Mouse (Mus musculus) olfactory bulb, adult 2 months (tissue): ENCODE results near the gene Zcchc24. TPM values are rescaled to one million over a fixed set of nuclear protein-coding genes. Genes with fewer than 3 reads are reported as not detected.

Source experiments
- H3K27ac ChIP-seq: fragments of 200-500 bp; 2 replicates; pipeline ENCODE4 v1.5.1; 2012; ENCODE audit warnings: low read depth, low read length; ENCODE audit not compliant: insufficient read depth
- H3K4me1 ChIP-seq: fragments of 200-500 bp; 2 replicates; pipeline ENCODE4 v1.6.1; 2012; ENCODE audit warnings: low read length; ENCODE audit not compliant: control insufficient read depth, insufficient read depth
- H3K4me3 ChIP-seq: fragments of 200-500 bp; 2 replicates; pipeline ENCODE4 v1.5.1; 2012; ENCODE audit warnings: mild to moderate bottlenecking, low read depth, low read length, moderate library complexity; ENCODE audit not compliant: insufficient read depth
- CTCF ChIP-seq: fragments of 200-500 bp; IDR thresholded peaks from 2 replicates; pipeline ENCODE4 v1.5.1; 2012; ENCODE audit warnings: low read depth, mild to moderate bottlenecking, low read length, moderate library complexity; ENCODE audit not compliant: insufficient read depth
- POLR2A ChIP-seq: fragments of 200-500 bp; IDR thresholded peaks from 2 replicates; pipeline ENCODE4 v1.6.1; 2012; ENCODE audit warnings: mild to moderate bottlenecking, low read depth, low read length, moderate library complexity; ENCODE audit not compliant: insufficient read depth
- WGBS: fragments of 180-500 bp; shearing (Covaris S2); methylation state at CpG from one replicate; pipeline ENCODE4 v1.1.7; 2018; 5-methylcytosine and 5-hydroxymethylcytosine counted together
- polyA plus RNA-seq: library from polyadenylated mRNA; stranded (reverse); fragments of >200 nt; gene quantifications from 2 replicates; pipeline ENCODE4 v1.2.4, GENCODE M21; 2012; ENCODE audit warnings: low replicate concordance; ENCODE audit not compliant: missing spikeins, insufficient read depth, insufficient read length

Zcchc24 gene
- polyA plus RNA-seq, 1 experiment: not detected

- WGBS: 69% methylated on average over 4 of the region's 4 CpGs
- H3K27ac ChIP-seq: peak overlapping the region; percentile 27; the same call in 1 of the 2 replicates
These were observed 2.4 kb downstream of the Zcchc24 start for GRCm38 (mm10) chr14:25766441-25766840.

GRCm38 (mm10) chr14:25765921-25766320, 2.9 kb downstream of the Zcchc24 start:
- 35% methylated on average over 8 of the region's 8 CpGs for WGBS
- Histone ChIP-seq H3K27ac (peak overlapping the region; percentile 27; the same call in 1 of the 2 replicates), H3K4me3 (no peak overlapping the region), H3K4me1 (peaks cover 33% of the 10 kb centered on the region)
- TF ChIP-seq CTCF: no peak
- no peak for TF ChIP-seq POLR2A

More at GRCm38 (mm10) chr14:25766441-25766840, 2.4 kb downstream of the Zcchc24 start:
- TF ChIP-seq POLR2A: no peak
- no peak for TF ChIP-seq CTCF
- H3K4me3 ChIP-seq: peak overlapping the region; percentile 11; the same call in 1 of the 2 replicates
- H3K4me1 ChIP-seq: peaks cover 33% of the 10 kb centered on the region

- TF ChIP-seq POLR2A (no peak), CTCF (no peak)
- no peak overlapping the region for H3K4me3 ChIP-seq
- H3K27ac ChIP-seq: no peak overlapping the region
- WGBS: 73% methylated on average over 12 of the region's 12 CpGs
- peaks cover 37% of the 10 kb centered on the region for H3K4me1 ChIP-seq
These were observed 3.7 kb downstream of the Zcchc24 start for GRCm38 (mm10) chr14:25765146-25765545.

- Histone ChIP-seq H3K4me1 (peaks cover 38% of the 10 kb centered on the region), H3K4me3 (no peak overlapping the region), H3K27ac (no peak overlapping the region)
- WGBS: 88% methylated on average over 5 of the region's 5 CpGs
- TF ChIP-seq CTCF (no peak), POLR2A (no peak)
These were observed 7.7 kb downstream of the Zcchc24 start for GRCm38 (mm10) chr14:25761184-25761583.

GRCm38 (mm10) chr14:25759981-25760537, 8.8 kb downstream of the Zcchc24 start:
- no peak overlapping the region for H3K27ac ChIP-seq
- peaks cover 38% of the 10 kb centered on the region for H3K4me1 ChIP-seq
- H3K4me3 ChIP-seq: no peak overlapping the region
- WGBS: 46% methylated on average over 8 of the region's 8 CpGs
- no peak for TF ChIP-seq CTCF
- no peak for TF ChIP-seq POLR2A

GRCm38 (mm10) chr14:25759551-25759950, 9.3 kb downstream of the Zcchc24 start:
- Histone ChIP-seq H3K27ac (no peak overlapping the region), H3K4me3 (no peak overlapping the region), H3K4me1 (peaks cover 36% of the 10 kb centered on the region)
- 19% methylated on average over 7 of the region's 7 CpGs for WGBS
- TF ChIP-seq POLR2A: no peak
- no peak for TF ChIP-seq CTCF

- no peak overlapping the region for H3K27ac ChIP-seq
- no peak overlapping the region for H3K4me3 ChIP-seq
- no peak for TF ChIP-seq POLR2A
- no peak for TF ChIP-seq CTCF
- 77% methylated on average over 4 of the region's 4 CpGs for WGBS
- H3K4me1 ChIP-seq: peaks cover 36% of the 10 kb centered on the region
These were observed 10.9 kb downstream of the Zcchc24 start for GRCm38 (mm10) chr14:25757917-25758316.

- no peak for TF ChIP-seq CTCF
- TF ChIP-seq POLR2A: no peak
- H3K27ac ChIP-seq: no peak overlapping the region
- H3K4me1 ChIP-seq: peaks cover 36% of the 10 kb centered on the region
- 63% methylated on average over 7 of the region's 7 CpGs for WGBS
- no peak overlapping the region for H3K4me3 ChIP-seq
These were observed 12.4 kb downstream of the Zcchc24 start for GRCm38 (mm10) chr14:25756385-25756990.

- WGBS: 68% methylated on average over 4 of the region's 4 CpGs
- Histone ChIP-seq H3K4me1 (peaks cover 36% of the 10 kb centered on the region), H3K27ac (no peak overlapping the region), H3K4me3 (no peak overlapping the region)
- no peak for TF ChIP-seq POLR2A
- TF ChIP-seq CTCF: no peak
These were observed 13.3 kb downstream of the Zcchc24 start for GRCm38 (mm10) chr14:25755541-25755940.
